Mouse (Mus musculus): ENCODE data around the gene Slc18a2. TPM values are rescaled to one million over a fixed set of nuclear protein-coding genes. Genes with fewer than 3 reads are reported as not detected.
A peak's percentile ranks its signal among the peaks of the same experiment; 100 is the strongest.

Slc18a2 gene
- polyA plus RNA-seq, 1 experiment from 2014 or later, result 7.6 TPM

- H3K9ac ChIP-seq (ENCODE audit: low read depth, low read length), result no peak overlapping the region
- H3K27me3 ChIP-seq (ENCODE audit: control insufficient read depth, insufficient read depth, low read length), result peaks cover 11% of the 10 kb centered on the region
- 85% methylated on average over 9 of the region's 9 CpGs for WGBS
- H3K27ac ChIP-seq (ENCODE audit: low read depth, low read length), result no peak overlapping the region
- no peak overlapping the region for H3K4me3 ChIP-seq (ENCODE audit: low read length)
- H3K4me2 ChIP-seq (replicated peaks; ENCODE audit: low read depth, low read length), result no peak overlapping the region
- ATAC-seq (ENCODE audit: low FRiP score, low TSS enrichment), result no peak
- H3K4me1 ChIP-seq (ENCODE audit: control insufficient read depth, insufficient read depth, low read length), result peaks cover 21% of the 10 kb centered on the region
- H3K36me3 ChIP-seq (ENCODE audit: control insufficient read depth, insufficient read depth, low read length), result no peaks in the 10 kb centered on the region
- H3K9me3 ChIP-seq (ENCODE audit: control insufficient read depth, low read length), result no peaks in the 10 kb centered on the region
Observed at GRCm38 (mm10) chr19:59264838-59265532, 4.3 kb downstream of the Slc18a2 start.

- Histone ChIP-seq H3K4me2 (replicated peaks; ENCODE audit: low read depth, low read length) (no peak overlapping the region), H3K4me3 (ENCODE audit: low read length) (no peak overlapping the region), H3K36me3 (ENCODE audit: control insufficient read depth, insufficient read depth, low read length) (no peaks in the 10 kb centered on the region), H3K4me1 (ENCODE audit: control insufficient read depth, insufficient read depth, low read length) (peaks cover 17% of the 10 kb centered on the region; the same call in 1 of the 2 replicates), H3K27ac (ENCODE audit: low read depth, low read length) (no peak overlapping the region), H3K9ac (ENCODE audit: low read depth, low read length) (no peak overlapping the region), H3K27me3 (ENCODE audit: control insufficient read depth, insufficient read depth, low read length) (peaks cover 6% of the 10 kb centered on the region), H3K9me3 (ENCODE audit: control insufficient read depth, low read length) (no peaks in the 10 kb centered on the region)
- no peak for ATAC-seq (ENCODE audit: low FRiP score, low TSS enrichment)
- 77% methylated on average over 6 of the region's 6 CpGs for WGBS
Observed at GRCm38 (mm10) chr19:59265907-59266306, 5.2 kb downstream of the Slc18a2 start.

- no peak overlapping the region for H3K4me3 ChIP-seq (ENCODE audit: low read length)
- ATAC-seq (ENCODE audit: low FRiP score, low TSS enrichment), result no peak
- no peaks in the 10 kb centered on the region for H3K9me3 ChIP-seq (ENCODE audit: control insufficient read depth, low read length)
- H3K27ac ChIP-seq (ENCODE audit: low read depth, low read length), result peak overlapping the region; percentile 59; the same call in 1 of the 2 replicates
- H3K4me2 ChIP-seq (replicated peaks; ENCODE audit: low read depth, low read length), result no peak overlapping the region
- H3K36me3 ChIP-seq (ENCODE audit: control insufficient read depth, insufficient read depth, low read length), result no peaks in the 10 kb centered on the region
- H3K9ac ChIP-seq (ENCODE audit: low read depth, low read length), result no peak overlapping the region
- WGBS, result 11% methylated on average over 5 of the region's 5 CpGs
- peaks cover 13% of the 10 kb centered on the region; the same call in 1 of the 2 replicates for H3K4me1 ChIP-seq (ENCODE audit: control insufficient read depth, insufficient read depth, low read length)
- no peaks in the 10 kb centered on the region; the same call in 1 of the 2 replicates for H3K27me3 ChIP-seq (ENCODE audit: control insufficient read depth, insufficient read depth, low read length)
Observed at GRCm38 (mm10) chr19:59267417-59267963, 6.8 kb downstream of the Slc18a2 start.

- Histone ChIP-seq H3K4me3 (ENCODE audit: low read length) (no peak overlapping the region), H3K4me1 (ENCODE audit: control insufficient read depth, insufficient read depth, low read length) (peaks cover under 1% of the 10 kb centered on the region; the same call in 1 of the 2 replicates), H3K27me3 (ENCODE audit: control insufficient read depth, insufficient read depth, low read length) (no peaks in the 10 kb centered on the region), H3K9ac (ENCODE audit: low read depth, low read length) (no peak overlapping the region), H3K36me3 (ENCODE audit: control insufficient read depth, insufficient read depth, low read length) (no peaks in the 10 kb centered on the region), H3K4me2 (replicated peaks; ENCODE audit: low read depth, low read length) (no peak overlapping the region), H3K9me3 (ENCODE audit: control insufficient read depth, low read length) (no peaks in the 10 kb centered on the region), H3K27ac (ENCODE audit: low read depth, low read length) (no peak overlapping the region)
- no peak for ATAC-seq (ENCODE audit: low FRiP score, low TSS enrichment)
- WGBS, result 86% methylated on average over 7 of the region's 7 CpGs
Observed at GRCm38 (mm10) chr19:59273190-59273589, 12.5 kb downstream of the Slc18a2 start.

GRCm38 (mm10) chr19:59276354-59276753 lies 15.7 kb downstream of the Slc18a2 start:
- Histone ChIP-seq H3K27me3 (ENCODE audit: control insufficient read depth, insufficient read depth, low read length) (no peaks in the 10 kb centered on the region), H3K9me3 (ENCODE audit: control insufficient read depth, low read length) (no peaks in the 10 kb centered on the region), H3K4me2 (replicated peaks; ENCODE audit: low read depth, low read length) (no peak overlapping the region), H3K9ac (ENCODE audit: low read depth, low read length) (no peak overlapping the region), H3K4me3 (ENCODE audit: low read length) (no peak overlapping the region), H3K4me1 (ENCODE audit: control insufficient read depth, insufficient read depth, low read length) (no peaks in the 10 kb centered on the region), H3K36me3 (ENCODE audit: control insufficient read depth, insufficient read depth, low read length) (no peaks in the 10 kb centered on the region), H3K27ac (ENCODE audit: low read depth, low read length) (no peak overlapping the region)
- WGBS, result 85% methylated on average over 7 of the region's 7 CpGs
- ATAC-seq (ENCODE audit: low FRiP score, low TSS enrichment), result no peak

- Histone ChIP-seq H3K27ac (ENCODE audit: low read depth, low read length) (no peak overlapping the region), H3K4me2 (replicated peaks; ENCODE audit: low read depth, low read length) (no peak overlapping the region), H3K27me3 (ENCODE audit: control insufficient read depth, insufficient read depth, low read length) (no peaks in the 10 kb centered on the region), H3K9me3 (ENCODE audit: control insufficient read depth, low read length) (no peaks in the 10 kb centered on the region), H3K36me3 (ENCODE audit: control insufficient read depth, insufficient read depth, low read length) (no peaks in the 10 kb centered on the region), H3K4me1 (ENCODE audit: control insufficient read depth, insufficient read depth, low read length) (no peaks in the 10 kb centered on the region), H3K9ac (ENCODE audit: low read depth, low read length) (no peak overlapping the region), H3K4me3 (ENCODE audit: low read length) (no peak overlapping the region)
- no peak for ATAC-seq (ENCODE audit: low FRiP score, low TSS enrichment)
Observed at GRCm38 (mm10) chr19:59280841-59281240, 20.1 kb downstream of the Slc18a2 start.

GRCm38 (mm10) chr19:59282001-59282400 lies 21.3 kb downstream of the Slc18a2 start:
- H3K4me1 ChIP-seq (ENCODE audit: control insufficient read depth, insufficient read depth, low read length), result no peaks in the 10 kb centered on the region
- H3K4me3 ChIP-seq (ENCODE audit: low read length), result no peak overlapping the region
- no peak for ATAC-seq (ENCODE audit: low FRiP score, low TSS enrichment)
- H3K9me3 ChIP-seq (ENCODE audit: control insufficient read depth, low read length), result no peaks in the 10 kb centered on the region
- H3K27ac ChIP-seq (ENCODE audit: low read depth, low read length), result no peak overlapping the region
- H3K36me3 ChIP-seq (ENCODE audit: control insufficient read depth, insufficient read depth, low read length), result no peaks in the 10 kb centered on the region
- WGBS, result 70% methylated on average over 3 of the region's 3 CpGs
- no peaks in the 10 kb centered on the region for H3K27me3 ChIP-seq (ENCODE audit: control insufficient read depth, insufficient read depth, low read length)
- H3K4me2 ChIP-seq (replicated peaks; ENCODE audit: low read depth, low read length), result no peak overlapping the region
- H3K9ac ChIP-seq (ENCODE audit: low read depth, low read length), result no peak overlapping the region

- no peak overlapping the region for H3K4me2 ChIP-seq (replicated peaks; ENCODE audit: low read depth, low read length)
- no peak for ATAC-seq (ENCODE audit: low FRiP score, low TSS enrichment)
Observed at GRCm38 (mm10) chr19:59289042-59289441, 28.3 kb downstream of the Slc18a2 start.

GRCm38 (mm10) chr19:59289811-59290210 lies 29.1 kb downstream of the Slc18a2 start:
- no peak for ATAC-seq (ENCODE audit: low FRiP score, low TSS enrichment)
- WGBS, result 78% methylated on average over 6 of the region's 6 CpGs
- H3K9ac ChIP-seq (ENCODE audit: low read depth, low read length), result no peak overlapping the region
- H3K27ac ChIP-seq (ENCODE audit: low read depth, low read length), result no peak overlapping the region
- no peaks in the 10 kb centered on the region for H3K27me3 ChIP-seq (ENCODE audit: control insufficient read depth, insufficient read depth, low read length)
- H3K36me3 ChIP-seq (ENCODE audit: control insufficient read depth, insufficient read depth, low read length), result no peaks in the 10 kb centered on the region
- H3K9me3 ChIP-seq (ENCODE audit: control insufficient read depth, low read length), result no peaks in the 10 kb centered on the region
- H3K4me2 ChIP-seq (replicated peaks; ENCODE audit: low read depth, low read length), result no peak overlapping the region
- H3K4me3 ChIP-seq (ENCODE audit: low read length), result no peak overlapping the region
- no peaks in the 10 kb centered on the region for H3K4me1 ChIP-seq (ENCODE audit: control insufficient read depth, insufficient read depth, low read length)

More at GRCm38 (mm10) chr19:59289042-59289441, 28.3 kb downstream of the Slc18a2 start:
- Histone ChIP-seq H3K4me3 (ENCODE audit: low read length) (no peak overlapping the region), H3K9me3 (ENCODE audit: control insufficient read depth, low read length) (no peaks in the 10 kb centered on the region), H3K27ac (ENCODE audit: low read depth, low read length) (no peak overlapping the region), H3K36me3 (ENCODE audit: control insufficient read depth, insufficient read depth, low read length) (no peaks in the 10 kb centered on the region), H3K9ac (ENCODE audit: low read depth, low read length) (no peak overlapping the region), H3K4me1 (ENCODE audit: control insufficient read depth, insufficient read depth, low read length) (no peaks in the 10 kb centered on the region), H3K27me3 (ENCODE audit: control insufficient read depth, insufficient read depth, low read length) (no peaks in the 10 kb centered on the region)
